Mouse (Mus musculus) forebrain, embryonic 10.5 days (tissue): ENCODE data around the gene Ugt1a9. TPM values are rescaled to one million over a fixed set of nuclear protein-coding genes. Genes with fewer than 3 reads are reported as not detected.
"Not testable (repeated sequence)": the region's sequence is repeated elsewhere in the genome, so short reads cannot be mapped to it uniquely, and the experiment has no call there.

Experiments
- DNase-seq: peaks from one replicate; pipeline ENCODE4 v3.0.0-alpha.2; 2017; ENCODE audit warnings: low spot score; ENCODE audit errors: extremely low spot score
- H3K27ac ChIP-seq: fragments of 300-500 bp; sonication (generic); 2 replicates; pipeline ENCODE4 v1.5.1; 2016; ENCODE audit warnings: mild to moderate bottlenecking
- H3K27me3 ChIP-seq: fragments of 300-500 bp; sonication (generic); 2 replicates; pipeline ENCODE4 v1.6.1; 2016; ENCODE audit warnings: mild to moderate bottlenecking; ENCODE audit not compliant: poor library complexity, severe bottlenecking
- H3K36me3 ChIP-seq: fragments of 300-500 bp; sonication (generic); replicated peaks from 2 replicates; pipeline ENCODE4 v1.6.1; 2016; ENCODE audit warnings: mild to moderate bottlenecking, moderate library complexity
- H3K4me1 ChIP-seq: fragments of 300-500 bp; sonication (generic); 2 replicates; pipeline ENCODE4 v1.6.1; 2016
- H3K4me3 ChIP-seq: fragments of 300-500 bp; sonication (generic); 2 replicates; pipeline ENCODE4 v1.5.1; 2016; ENCODE audit warnings: mild to moderate bottlenecking, moderate library complexity
- H3K9me3 ChIP-seq: fragments of 300-500 bp; sonication (generic); 2 replicates; pipeline ENCODE4 v1.6.1; 2016; ENCODE audit warnings: mild to moderate bottlenecking, moderate library complexity
- WGBS: fragments of 180-500 bp; shearing (Covaris S2); methylation state at CpG from one replicate; pipeline ENCODE4 v1.1.7; 2016; 5-methylcytosine and 5-hydroxymethylcytosine counted together
- polyA plus RNA-seq: library from polyadenylated mRNA; unstranded; fragments of >200 nt; fragmentation: Nextera tagmentation; extraction: Ambion mirVana; gene quantifications from 2 replicates; pipeline ENCODE4 v1.2.1, GENCODE M21; 2016

The Ugt1a9 gene
- polyA plus RNA-seq, 1 experiment from 2014 or later = not detected

- Histone ChIP-seq H3K4me3 (no peak overlapping the region), H3K36me3 (no peaks in the 10 kb centered on the region), H3K27me3 (no peaks in the 10 kb centered on the region), H3K4me1 (no peaks in the 10 kb centered on the region), H3K27ac (no peak overlapping the region), H3K9me3 (peaks cover 10% of the 10 kb centered on the region)
- DNase-seq = peak; percentile 18
These were observed 149.7 kb downstream of the Ugt1a9 start for GRCm38 (mm10) chr1:88220336-88220735.

GRCm38 (mm10) chr1:88222216-88222615 is 151.6 kb downstream of the Ugt1a9 start:
- Histone ChIP-seq H3K27ac (no peak overlapping the region), H3K9me3 (peaks cover 20% of the 10 kb centered on the region), H3K36me3 (no peaks in the 10 kb centered on the region), H3K27me3 (no peaks in the 10 kb centered on the region), H3K4me3 (no peak overlapping the region), H3K4me1 (no peaks in the 10 kb centered on the region)
- 62% methylated on average over 2 of the region's 2 CpGs for WGBS
- no peak for DNase-seq

- not testable (repeated sequence) for H3K27ac ChIP-seq, H3K36me3 ChIP-seq, H3K4me1 ChIP-seq, H3K4me3 ChIP-seq, H3K27me3 ChIP-seq
- DNase-seq = peak; percentile 20
- H3K9me3 ChIP-seq = peaks cover 29% of the 10 kb centered on the region
These were observed 152.5 kb downstream of the Ugt1a9 start for GRCm38 (mm10) chr1:88223011-88223515.

- Histone ChIP-seq H3K9me3 (peaks cover 34% of the 10 kb centered on the region), H3K27me3 (no peaks in the 10 kb centered on the region), H3K4me3 (no peak overlapping the region), H3K27ac (no peak overlapping the region), H3K4me1 (no peaks in the 10 kb centered on the region), H3K36me3 (no peaks in the 10 kb centered on the region)
- 61% methylated on average over 1 of the region's 1 CpGs for WGBS
- peak; percentile 28 for DNase-seq
These were observed 153.0 kb downstream of the Ugt1a9 start for GRCm38 (mm10) chr1:88223591-88223990.

- Histone ChIP-seq H3K9me3 (peaks cover 40% of the 10 kb centered on the region), H3K4me3 (no peak overlapping the region), H3K27ac (no peak overlapping the region), H3K27me3 (no peaks in the 10 kb centered on the region), H3K36me3 (no peaks in the 10 kb centered on the region), H3K4me1 (no peaks in the 10 kb centered on the region)
- DNase-seq = peak; percentile 27
- WGBS = 74% methylated on average over 2 of the region's 2 CpGs
These were observed 153.6 kb downstream of the Ugt1a9 start for GRCm38 (mm10) chr1:88224029-88224776.

DNA sequence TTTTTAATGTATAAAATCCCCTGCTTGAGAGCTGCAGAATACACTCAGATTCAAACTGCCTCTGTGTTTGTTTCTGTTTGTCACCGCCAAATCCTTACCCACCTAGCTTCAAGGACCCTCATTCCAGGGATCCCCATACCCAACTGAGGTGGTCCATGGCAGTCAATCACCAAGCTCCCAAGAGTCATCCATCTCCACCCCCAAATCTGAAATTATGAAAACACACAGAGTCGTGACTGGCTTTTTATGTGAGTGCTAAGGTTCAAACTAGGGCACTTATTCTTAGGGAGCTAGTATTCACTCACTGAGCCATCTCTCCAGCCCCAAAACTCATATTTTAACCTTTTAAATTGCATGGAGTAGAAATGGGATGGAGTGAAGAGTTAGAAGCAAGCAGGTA is 154.7 kb downstream of the Ugt1a9 start:
- H3K36me3 ChIP-seq, DNase-seq, H3K4me1 ChIP-seq, H3K4me3 ChIP-seq, H3K27me3 ChIP-seq, H3K27ac ChIP-seq: not testable (repeated sequence)
- WGBS = 43% methylated on average over 2 of the region's 2 CpGs
- H3K9me3 ChIP-seq = peaks cover 51% of the 10 kb centered on the region

DNA sequence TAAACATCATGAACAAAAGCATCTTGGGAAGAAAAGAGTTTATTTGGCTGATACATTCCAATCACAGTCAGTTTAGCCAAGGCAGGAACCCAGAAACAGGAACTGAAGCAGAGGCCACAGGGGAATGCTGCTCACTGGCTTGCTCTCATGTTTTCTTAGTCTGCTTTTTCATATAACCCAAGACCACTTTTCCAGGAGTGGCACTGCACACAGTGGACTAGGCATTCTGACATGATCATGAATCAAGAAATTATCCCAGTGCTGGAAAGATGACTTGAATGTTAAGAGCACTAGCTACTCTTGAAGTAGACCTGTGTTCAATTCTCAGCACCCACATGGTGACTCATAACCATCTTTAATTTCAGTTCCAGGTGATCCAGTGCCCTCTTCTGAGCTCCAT is 155.1 kb downstream of the Ugt1a9 start:
- DNase-seq = peak; percentile 14
- no peaks in the 10 kb centered on the region for H3K36me3 ChIP-seq
- no peaks in the 10 kb centered on the region for H3K27me3 ChIP-seq
- peaks cover 56% of the 10 kb centered on the region for H3K9me3 ChIP-seq
- no peak overlapping the region for H3K27ac ChIP-seq
- no peaks in the 10 kb centered on the region for H3K4me1 ChIP-seq
- H3K4me3 ChIP-seq = no peak overlapping the region

- Histone ChIP-seq H3K4me3 (no peak within 1 kb of the TSS), H3K27ac (no peak within 1 kb of the TSS), H3K9me3 (peaks cover 66% of the 10 kb centered on the region), H3K36me3 (no peaks in the 10 kb centered on the region), H3K4me1 (no peaks in the 10 kb centered on the region), H3K27me3 (no peaks in the 10 kb centered on the region)
- DNase-seq = peak; percentile 17
- 58% methylated on average over 5 of the region's 5 CpGs for WGBS
These were observed 156.2 kb downstream of the Ugt1a9 start, which contains the start of gene Mroh2a for GRCm38 (mm10) chr1:88226670-88227379. Gene Mroh2a (plus strand): TSS chr1:88226986.

GRCm38 (mm10) chr1:88227482-88227881 is 156.9 kb downstream of the Ugt1a9 start:
- DNase-seq = peak; percentile 14
- Histone ChIP-seq H3K9me3 (peaks cover 73% of the 10 kb centered on the region), H3K27ac (no peak overlapping the region), H3K4me1 (no peaks in the 10 kb centered on the region), H3K4me3 (no peak overlapping the region), H3K27me3 (no peaks in the 10 kb centered on the region), H3K36me3 (no peaks in the 10 kb centered on the region)
- 67% methylated on average over 2 of the region's 2 CpGs for WGBS

- peaks cover 79% of the 10 kb centered on the region for H3K9me3 ChIP-seq
- no peaks in the 10 kb centered on the region for H3K4me1 ChIP-seq
- no peaks in the 10 kb centered on the region for H3K27me3 ChIP-seq
- WGBS = 71% methylated on average over 7 of the region's 7 CpGs
- H3K4me3 ChIP-seq = no peak overlapping the region
- no peak overlapping the region for H3K27ac ChIP-seq
- DNase-seq = no peak
- no peaks in the 10 kb centered on the region for H3K36me3 ChIP-seq
These were observed 157.5 kb downstream of the Ugt1a9 start for GRCm38 (mm10) chr1:88228121-88228520.

DNA sequence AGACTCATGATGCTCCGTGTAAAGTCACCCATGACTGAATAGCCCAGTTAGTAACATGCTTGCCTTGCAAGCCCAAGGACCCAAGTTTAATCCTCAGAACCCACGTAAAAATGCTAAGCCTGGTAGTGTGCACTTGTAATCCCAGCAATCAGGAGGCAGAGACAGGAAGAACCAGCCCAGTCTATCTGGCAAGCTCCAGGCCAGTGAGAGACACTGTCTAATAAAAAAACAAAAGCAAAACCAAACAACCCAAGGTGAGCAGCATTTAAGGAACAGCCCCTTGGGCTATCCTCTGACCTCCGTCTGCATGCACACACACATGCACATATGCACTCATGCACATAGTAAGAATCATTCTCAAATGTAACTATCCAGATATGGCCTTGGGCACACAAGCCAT is 159.0 kb downstream of the Ugt1a9 start:
- H3K4me3 ChIP-seq = no peak overlapping the region
- H3K4me1 ChIP-seq = no peaks in the 10 kb centered on the region
- DNase-seq = no peak
- WGBS = 85% methylated on average over 3 of the region's 3 CpGs
- H3K27me3 ChIP-seq = no peaks in the 10 kb centered on the region
- no peak overlapping the region for H3K27ac ChIP-seq
- H3K36me3 ChIP-seq = no peaks in the 10 kb centered on the region
- H3K9me3 ChIP-seq = peaks cover 94% of the 10 kb centered on the region

DNA sequence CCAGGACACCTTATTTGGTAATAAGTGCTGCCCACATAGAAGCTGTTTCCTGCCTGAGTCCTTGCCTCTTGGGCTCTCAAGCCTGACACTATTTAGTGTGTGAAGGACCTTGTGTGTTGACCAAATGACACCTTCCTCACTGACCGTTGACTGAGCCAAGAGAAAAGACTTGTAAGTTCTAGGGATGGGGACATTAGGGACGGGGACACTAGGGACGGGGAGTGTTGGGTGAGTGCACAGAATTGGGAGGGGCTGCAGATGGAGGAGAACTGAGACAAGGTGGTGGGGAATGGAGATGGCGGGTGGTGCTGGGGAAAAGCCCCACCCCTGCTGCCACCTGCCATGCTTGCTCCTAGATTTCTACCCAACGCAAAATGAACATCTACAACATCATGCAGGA is 159.4 kb downstream of the Ugt1a9 start:
- H3K27me3 ChIP-seq = no peaks in the 10 kb centered on the region
- H3K4me1 ChIP-seq = no peaks in the 10 kb centered on the region
- H3K36me3 ChIP-seq = no peaks in the 10 kb centered on the region
- DNase-seq = no peak
- no peak overlapping the region for H3K27ac ChIP-seq
- 87% methylated on average over 5 of the region's 5 CpGs for WGBS
- H3K4me3 ChIP-seq = no peak overlapping the region
- peaks cover 98% of the 10 kb centered on the region for H3K9me3 ChIP-seq

GRCm38 (mm10) chr1:88230421-88230820 is 159.8 kb downstream of the Ugt1a9 start:
- Histone ChIP-seq H3K27me3 (no peaks in the 10 kb centered on the region), H3K9me3 (peaks cover 100% of the 10 kb centered on the region), H3K36me3 (no peaks in the 10 kb centered on the region), H3K4me1 (no peaks in the 10 kb centered on the region), H3K4me3 (no peak overlapping the region), H3K27ac (no peak overlapping the region)
- 75% methylated on average over 7 of the region's 7 CpGs for WGBS
- DNase-seq = no peak
